Mouse (Mus musculus): ENCODE data around the gene Gart. TPM values are rescaled to one million over a fixed set of nuclear protein-coding genes. Genes with fewer than 3 reads are reported as not detected.

Gene Gart
- 6.5 TPM for polyA plus RNA-seq (2014; fragmentation: Illumina TruSeq; extraction: RNeasy Lipid Tissue Mini Kit (QIAGEN cat#74804); ENCODE audit: low replicate concordance)

GRCm38 (mm10) chr16:91646681-91647419 lies at the start of gene Gart:
Gart (minus strand) TSS chr16:91646952.

GRCm38 (mm10) chr16:91688619-91689334 lies 42.0 kb upstream of the Gart start, which contains the start of gene Donson:
Donson (minus strand) TSS chr16:91688770.

GRCm38 (mm10) chr16:91647461-91648219 lies 888 bp upstream of the Gart start, which contains the start of gene Son:
Son (plus strand) TSS chr16:91647506.

GRCm38 (mm10) chr16:91618511-91619501 lies 27.9 kb downstream of the Gart start, which contains the start of gene Dnajc28:
Dnajc28 (minus strand) TSS chr16:91619026.

GRCm38 (mm10) chr16:91597672-91598010 lies 49.1 kb downstream of the Gart start, which contains the start of gene Tmem50b:
Tmem50b (minus strand) TSS chr16:91597800.

Other genes starting within 250 kb of the Gart start
- 95.2 TPM for gene Il10rb, start 240.8 kb downstream of the Gart start, polyA plus RNA-seq (2014; fragmentation: Illumina TruSeq; extraction: RNeasy Lipid Tissue Mini Kit (QIAGEN cat#74804); ENCODE audit: low replicate concordance)
- 71.9 TPM for gene Ifnar1, start 161.7 kb downstream of the Gart start, polyA plus RNA-seq (2014; fragmentation: Illumina TruSeq; extraction: RNeasy Lipid Tissue Mini Kit (QIAGEN cat#74804); ENCODE audit: low replicate concordance)
- gene Ifngr2, start 99.9 kb downstream of the Gart start, polyA plus RNA-seq (2014; fragmentation: Illumina TruSeq; extraction: RNeasy Lipid Tissue Mini Kit (QIAGEN cat#74804); ENCODE audit: low replicate concordance): 69.8 TPM
- gene Tmem50b, start 49.2 kb downstream of the Gart start, polyA plus RNA-seq (2014; fragmentation: Illumina TruSeq; extraction: RNeasy Lipid Tissue Mini Kit (QIAGEN cat#74804); ENCODE audit: low replicate concordance): 83.0 TPM
- 10.2 TPM for gene Dnajc28, start 27.9 kb downstream of the Gart start, polyA plus RNA-seq (2014; fragmentation: Illumina TruSeq; extraction: RNeasy Lipid Tissue Mini Kit (QIAGEN cat#74804); ENCODE audit: low replicate concordance)
- 537 TPM for gene Son, start 554 bp upstream of the Gart start, polyA plus RNA-seq (2014; fragmentation: Illumina TruSeq; extraction: RNeasy Lipid Tissue Mini Kit (QIAGEN cat#74804); ENCODE audit: low replicate concordance)
- gene Donson, start 41.8 kb upstream of the Gart start, polyA plus RNA-seq (2014; fragmentation: Illumina TruSeq; extraction: RNeasy Lipid Tissue Mini Kit (QIAGEN cat#74804); ENCODE audit: low replicate concordance): 18.8 TPM
- 102 TPM for gene Cryzl1, start 82.0 kb upstream of the Gart start, polyA plus RNA-seq (2014; fragmentation: Illumina TruSeq; extraction: RNeasy Lipid Tissue Mini Kit (QIAGEN cat#74804); ENCODE audit: low replicate concordance)
- 8.2 TPM for gene Itsn1, start 82.3 kb upstream of the Gart start, polyA plus RNA-seq (2014; fragmentation: Illumina TruSeq; extraction: RNeasy Lipid Tissue Mini Kit (QIAGEN cat#74804); ENCODE audit: low replicate concordance)

Measured in small intestine, adult 10 weeks (tissue).